Mouse (Mus musculus): ENCODE measurements around the gene Pagr1a. TPM values are rescaled to one million over a fixed set of nuclear protein-coding genes. Genes with fewer than 3 reads are reported as not detected.

The Pagr1a gene
- polyA plus RNA-seq, 1 experiment from 2014 or later = 45.6 TPM

- Histone ChIP-seq H3K27ac (ENCODE audit: low read depth, low read length) (no peak overlapping the region), H3K9ac (ENCODE audit: low read depth, low read length) (no peak overlapping the region), H3K4me3 (ENCODE audit: low read depth, low read length) (no peak overlapping the region), H3K4me1 (replicated peaks; ENCODE audit: control insufficient read depth, insufficient read depth, low read length) (no peaks in the 10 kb centered on the region), H3K4me2 (no peak overlapping the region), H3K9me3 (ENCODE audit: control insufficient read depth, low read length) (no peaks in the 10 kb centered on the region), H3K36me3 (ENCODE audit: control insufficient read depth, insufficient read depth, low read length) (no peaks in the 10 kb centered on the region), H3K27me3 (replicated peaks; ENCODE audit: control insufficient read depth, insufficient read depth, low read length) (no peaks in the 10 kb centered on the region; the same call in 1 of the 2 replicates)
- 71% methylated on average over 4 of the region's 4 CpGs for WGBS
- DNase-seq (ENCODE audit: low spot score) (no peak), ATAC-seq (replicated peaks; ENCODE audit: low FRiP score) (no peak)
Measured at GRCm38 (mm10) chr7:126996449-126996848, 20.7 kb downstream of the Pagr1a start.

DNA sequence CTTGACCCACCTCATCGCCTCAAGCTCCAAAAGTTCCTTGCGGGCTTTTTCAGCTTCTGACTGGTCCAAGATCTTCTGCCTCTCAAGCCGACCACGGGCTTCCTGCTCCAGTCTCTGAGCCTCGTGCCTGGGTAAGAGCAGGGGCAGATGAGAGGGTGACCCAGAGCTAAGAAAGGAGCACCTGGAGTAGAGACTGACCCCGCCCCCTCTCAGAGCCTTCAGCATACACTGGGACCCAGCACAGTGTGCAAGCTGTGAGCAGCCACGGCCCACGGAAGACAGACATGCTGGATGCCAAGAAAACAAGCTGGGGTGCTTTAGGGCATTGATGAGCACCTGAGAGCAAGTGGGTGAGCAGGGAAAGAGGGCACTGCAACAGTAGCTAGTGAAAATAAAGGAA is 28.3 kb downstream of the Pagr1a start:
- ATAC-seq (replicated peaks; ENCODE audit: low FRiP score) = no peak
- Histone ChIP-seq H3K4me1 (replicated peaks; ENCODE audit: control insufficient read depth, insufficient read depth, low read length) (no peaks in the 10 kb centered on the region), H3K27ac (ENCODE audit: low read depth, low read length) (no peak overlapping the region), H3K36me3 (ENCODE audit: control insufficient read depth, insufficient read depth, low read length) (no peaks in the 10 kb centered on the region), H3K27me3 (replicated peaks; ENCODE audit: control insufficient read depth, insufficient read depth, low read length) (no peaks in the 10 kb centered on the region; the same call in 1 of the 2 replicates), H3K4me3 (ENCODE audit: low read depth, low read length) (no peak overlapping the region), H3K9me3 (ENCODE audit: control insufficient read depth, low read length) (no peaks in the 10 kb centered on the region), H3K9ac (ENCODE audit: low read depth, low read length) (no peak overlapping the region), H3K4me2 (no peak overlapping the region)
- no peak for DNase-seq (ENCODE audit: low spot score)
- 73% methylated on average over 8 of the region's 8 CpGs for WGBS

- no peak overlapping the region for H3K4me3 ChIP-seq (ENCODE audit: low read depth, low read length)
- no peak overlapping the region for H3K27ac ChIP-seq (ENCODE audit: low read depth, low read length)
- H3K27me3 ChIP-seq (replicated peaks; ENCODE audit: control insufficient read depth, insufficient read depth, low read length) = no peaks in the 10 kb centered on the region
- H3K9me3 ChIP-seq (ENCODE audit: control insufficient read depth, low read length) = no peaks in the 10 kb centered on the region
- 50% methylated on average over 9 of the region's 9 CpGs for WGBS
- H3K36me3 ChIP-seq (ENCODE audit: control insufficient read depth, insufficient read depth, low read length) = no peaks in the 10 kb centered on the region
- H3K9ac ChIP-seq (ENCODE audit: low read depth, low read length) = no peak overlapping the region
- DNase-seq (ENCODE audit: low spot score) (no peak), ATAC-seq (replicated peaks; ENCODE audit: low FRiP score) (no peak)
- H3K4me1 ChIP-seq (replicated peaks; ENCODE audit: control insufficient read depth, insufficient read depth, low read length) = no peaks in the 10 kb centered on the region
- no peak overlapping the region for H3K4me2 ChIP-seq
Measured at GRCm38 (mm10) chr7:126986319-126986718, 30.8 kb downstream of the Pagr1a start.

DNA sequence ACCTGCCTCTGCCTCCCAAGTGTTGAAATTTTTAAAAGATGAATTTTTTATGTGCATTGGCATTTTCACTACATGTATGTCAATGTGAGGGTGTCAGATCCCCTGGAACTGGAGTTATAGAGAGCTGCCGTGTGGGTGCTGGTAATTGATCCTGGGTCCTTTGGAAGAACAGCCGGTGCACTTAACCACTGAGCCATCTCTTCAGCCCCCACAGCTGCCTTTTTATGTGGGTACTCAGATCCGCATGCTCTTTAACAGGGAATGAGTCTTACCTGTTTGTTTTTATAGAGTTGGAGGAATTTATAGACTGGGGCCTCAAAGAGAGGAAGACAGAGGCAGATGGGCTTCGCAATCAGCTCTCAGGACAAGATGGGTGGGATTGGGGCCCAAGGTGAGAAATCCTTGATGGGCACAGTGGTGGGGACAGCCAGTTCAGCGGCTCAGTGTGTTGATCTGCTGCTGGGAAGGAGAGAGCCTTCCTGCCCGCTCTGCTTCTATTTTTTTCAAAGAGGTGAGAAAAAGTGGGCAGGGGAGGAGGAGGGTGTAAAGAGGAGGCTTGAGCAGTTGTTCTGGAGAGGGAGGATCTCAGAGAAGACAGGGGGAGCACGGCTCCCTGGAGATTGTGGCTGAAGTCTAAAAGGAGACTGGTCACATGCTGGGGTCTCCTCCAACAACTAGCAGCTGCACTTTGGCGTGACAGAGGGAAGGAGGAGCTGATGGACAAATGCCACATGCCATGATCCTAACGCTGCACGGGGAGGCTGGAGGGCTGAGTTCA is 32.3 kb downstream of the Pagr1a start:
- 55% methylated on average over 10 of the region's 10 CpGs for WGBS
- no peaks in the 10 kb centered on the region for H3K9me3 ChIP-seq (ENCODE audit: control insufficient read depth, low read length)
- H3K27me3 ChIP-seq (replicated peaks; ENCODE audit: control insufficient read depth, insufficient read depth, low read length) = no peaks in the 10 kb centered on the region
- DNase-seq (ENCODE audit: low spot score) (no peak), ATAC-seq (replicated peaks; ENCODE audit: low FRiP score) (no peak)
- no peaks in the 10 kb centered on the region for H3K4me1 ChIP-seq (replicated peaks; ENCODE audit: control insufficient read depth, insufficient read depth, low read length)
- no peak overlapping the region for H3K4me3 ChIP-seq (ENCODE audit: low read depth, low read length)
- no peak overlapping the region for H3K4me2 ChIP-seq
- H3K27ac ChIP-seq (ENCODE audit: low read depth, low read length) = no peak overlapping the region
- H3K36me3 ChIP-seq (ENCODE audit: control insufficient read depth, insufficient read depth, low read length) = peaks cover 3% of the 10 kb centered on the region
- H3K9ac ChIP-seq (ENCODE audit: low read depth, low read length) = no peak overlapping the region

DNA sequence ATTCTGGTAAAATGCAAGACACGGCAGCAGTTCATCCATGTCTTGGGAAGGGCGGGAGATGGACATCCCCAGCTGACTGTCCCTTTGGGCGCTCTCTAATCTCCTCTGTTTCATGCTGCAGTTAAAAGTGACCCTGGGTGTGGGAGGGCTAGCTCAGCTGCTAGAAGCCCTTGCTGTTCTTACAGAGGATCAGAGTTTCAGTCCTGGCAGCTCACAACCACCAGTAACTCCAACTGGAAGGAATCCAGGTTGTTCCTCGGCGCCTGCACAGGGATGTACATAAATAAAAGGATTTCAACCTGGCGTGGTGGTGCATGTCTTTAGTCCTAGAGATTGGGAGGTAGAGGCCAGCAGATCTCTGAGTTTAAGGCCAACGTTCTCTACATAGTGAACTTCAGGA is 34.0 kb downstream of the Pagr1a start:
- no peak for DNase-seq (ENCODE audit: low spot score)
- WGBS = 82% methylated on average over 7 of the region's 7 CpGs
- Histone ChIP-seq H3K9ac (ENCODE audit: low read depth, low read length) (no peak overlapping the region), H3K36me3 (ENCODE audit: control insufficient read depth, insufficient read depth, low read length) (peaks cover 17% of the 10 kb centered on the region), H3K9me3 (ENCODE audit: control insufficient read depth, low read length) (no peaks in the 10 kb centered on the region), H3K27ac (ENCODE audit: low read depth, low read length) (no peak overlapping the region), H3K27me3 (replicated peaks; ENCODE audit: control insufficient read depth, insufficient read depth, low read length) (no peaks in the 10 kb centered on the region), H3K4me3 (ENCODE audit: low read depth, low read length) (no peak overlapping the region), H3K4me1 (replicated peaks; ENCODE audit: control insufficient read depth, insufficient read depth, low read length) (0 out of 2 replicates have a peak, but pooled peaks cover 2% of the 10 kb centered on the region), H3K4me2 (no peak overlapping the region)
- no peak for ATAC-seq (replicated peaks; ENCODE audit: low FRiP score)

DNA sequence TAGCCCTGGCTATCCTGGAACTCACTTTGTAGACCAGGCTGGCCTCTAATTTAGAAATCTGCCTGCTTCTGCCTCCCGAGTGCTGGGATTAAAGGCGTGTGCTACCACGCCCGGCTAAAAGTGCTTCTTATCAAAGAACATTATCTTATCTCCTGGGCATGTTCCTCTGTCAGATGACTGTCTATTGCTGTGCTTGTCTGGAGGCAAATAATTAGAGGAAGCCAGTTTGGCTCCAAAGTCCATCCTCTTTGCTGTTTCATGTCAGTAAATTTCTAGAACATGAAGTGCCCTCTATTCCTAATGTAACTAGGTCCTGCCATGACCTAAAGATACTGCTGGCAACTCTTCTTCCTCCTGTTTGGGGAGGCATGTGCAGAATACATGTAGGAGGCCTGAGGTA is 35.1 kb downstream of the Pagr1a start:
- Histone ChIP-seq H3K4me3 (ENCODE audit: low read depth, low read length) (no peak overlapping the region), H3K36me3 (ENCODE audit: control insufficient read depth, insufficient read depth, low read length) (peaks cover 20% of the 10 kb centered on the region), H3K27me3 (replicated peaks; ENCODE audit: control insufficient read depth, insufficient read depth, low read length) (no peaks in the 10 kb centered on the region), H3K9ac (ENCODE audit: low read depth, low read length) (no peak overlapping the region), H3K27ac (ENCODE audit: low read depth, low read length) (no peak overlapping the region), H3K4me1 (replicated peaks; ENCODE audit: control insufficient read depth, insufficient read depth, low read length) (peaks cover 11% of the 10 kb centered on the region; the same call in 1 of the 2 replicates), H3K9me3 (ENCODE audit: control insufficient read depth, low read length) (no peaks in the 10 kb centered on the region), H3K4me2 (no peak overlapping the region)
- ATAC-seq (replicated peaks; ENCODE audit: low FRiP score) = no peak
- 57% methylated on average over 4 of the region's 4 CpGs for WGBS
- DNase-seq (ENCODE audit: low spot score) = no peak

DNA sequence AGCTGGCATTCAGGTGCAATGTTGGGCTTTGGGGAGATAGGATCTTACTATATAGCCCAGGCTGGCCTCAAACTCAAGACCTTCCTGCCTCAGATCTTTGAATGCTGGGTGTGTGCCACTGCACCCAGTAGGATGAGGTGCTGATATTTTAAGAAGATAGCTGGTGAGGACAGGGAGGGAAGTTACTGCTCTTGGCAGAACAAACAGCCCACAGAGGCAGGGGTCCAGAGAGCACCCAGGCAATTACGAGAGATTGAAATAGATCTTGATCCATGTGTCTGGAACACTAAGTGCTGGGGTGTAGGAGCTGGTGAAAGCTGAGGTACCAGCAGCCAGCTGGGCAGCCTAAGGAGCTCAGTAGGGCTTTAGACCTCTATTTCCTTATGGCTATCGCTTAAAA is 35.6 kb downstream of the Pagr1a start:
- H3K4me3 ChIP-seq (ENCODE audit: low read depth, low read length) = no peak overlapping the region
- H3K9ac ChIP-seq (ENCODE audit: low read depth, low read length) = no peak overlapping the region
- DNase-seq (ENCODE audit: low spot score) (no peak), ATAC-seq (replicated peaks; ENCODE audit: low FRiP score) (no peak)
- no peak overlapping the region for H3K4me2 ChIP-seq
- WGBS = 78% methylated on average over 2 of the region's 2 CpGs
- no peaks in the 10 kb centered on the region for H3K9me3 ChIP-seq (ENCODE audit: control insufficient read depth, low read length)
- H3K27me3 ChIP-seq (replicated peaks; ENCODE audit: control insufficient read depth, insufficient read depth, low read length) = no peaks in the 10 kb centered on the region
- peaks cover 13% of the 10 kb centered on the region; the same call in 1 of the 2 replicates for H3K4me1 ChIP-seq (replicated peaks; ENCODE audit: control insufficient read depth, insufficient read depth, low read length)
- peaks cover 20% of the 10 kb centered on the region for H3K36me3 ChIP-seq (ENCODE audit: control insufficient read depth, insufficient read depth, low read length)
- H3K27ac ChIP-seq (ENCODE audit: low read depth, low read length) = no peak overlapping the region

- Histone ChIP-seq H3K27me3 (replicated peaks; ENCODE audit: control insufficient read depth, insufficient read depth, low read length) (no peaks in the 10 kb centered on the region), H3K4me2 (no peak overlapping the region), H3K4me3 (ENCODE audit: low read depth, low read length) (no peak overlapping the region), H3K36me3 (ENCODE audit: control insufficient read depth, insufficient read depth, low read length) (peaks cover 20% of the 10 kb centered on the region), H3K27ac (ENCODE audit: low read depth, low read length) (no peak overlapping the region), H3K9me3 (ENCODE audit: control insufficient read depth, low read length) (no peaks in the 10 kb centered on the region), H3K4me1 (replicated peaks; ENCODE audit: control insufficient read depth, insufficient read depth, low read length) (peaks cover 13% of the 10 kb centered on the region; the same call in 1 of the 2 replicates), H3K9ac (ENCODE audit: low read depth, low read length) (no peak overlapping the region)
- 81% methylated on average over 6 of the region's 6 CpGs for WGBS
- ATAC-seq (replicated peaks; ENCODE audit: low FRiP score) = no peak
- no peak for DNase-seq (ENCODE audit: low spot score)
Measured at GRCm38 (mm10) chr7:126978841-126979240, 38.3 kb downstream of the Pagr1a start.

DNA sequence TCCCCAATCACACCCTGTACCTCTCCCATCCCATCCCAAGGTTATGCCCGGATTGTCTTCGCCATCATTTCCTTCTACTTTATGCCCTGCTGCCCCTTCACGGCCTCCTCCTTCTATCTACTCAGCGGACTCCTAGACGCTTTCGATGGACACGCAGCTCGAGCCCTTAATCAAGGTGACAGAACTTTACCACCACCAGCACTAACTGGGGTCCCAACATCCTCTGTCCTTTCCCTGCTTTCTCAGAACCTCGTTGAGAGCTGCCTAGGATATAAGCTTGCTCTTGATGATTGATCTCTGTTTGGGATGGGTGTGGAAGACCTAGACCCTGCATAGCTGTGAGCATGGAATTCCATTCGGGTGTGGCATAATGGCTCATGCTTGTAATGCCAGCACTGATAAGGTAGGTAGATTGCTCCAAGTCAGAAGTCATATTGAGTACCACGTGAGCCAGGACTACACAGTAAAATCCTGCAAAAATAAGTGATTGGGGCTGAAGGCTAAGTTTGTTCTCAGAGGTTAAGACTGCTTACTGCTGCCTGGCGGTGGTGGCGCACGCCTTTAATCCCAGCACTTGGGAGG is 40.2 kb downstream of the Pagr1a start:
- Histone ChIP-seq H3K9ac (ENCODE audit: low read depth, low read length) (peak overlapping the region; percentile 99), H3K36me3 (ENCODE audit: control insufficient read depth, insufficient read depth, low read length) (peaks cover 20% of the 10 kb centered on the region), H3K27me3 (replicated peaks; ENCODE audit: control insufficient read depth, insufficient read depth, low read length) (no peaks in the 10 kb centered on the region), H3K4me3 (ENCODE audit: low read depth, low read length) (peak overlapping the region; percentile 98), H3K9me3 (ENCODE audit: control insufficient read depth, low read length) (no peaks in the 10 kb centered on the region), H3K4me2 (peak overlapping the region; percentile 92), H3K27ac (ENCODE audit: low read depth, low read length) (peak overlapping the region; percentile 88), H3K4me1 (replicated peaks; ENCODE audit: control insufficient read depth, insufficient read depth, low read length) (peaks cover 13% of the 10 kb centered on the region; the same call in 1 of the 2 replicates)
- WGBS = 24% methylated on average over 14 of the region's 14 CpGs
- DNase-seq (ENCODE audit: low spot score) = no peak
- 0 out of 2 replicates have a peak, but pooled peaks have one; percentile 1 for ATAC-seq (replicated peaks; ENCODE audit: low FRiP score)

Measured in liver, embryonic 11.5 days (tissue).